Mouse (Mus musculus): Measurements from ENCODE around the gene Gm9. TPM values are rescaled to one million over a fixed set of nuclear protein-coding genes. Genes with fewer than 3 reads are reported as not detected.
"Not testable (repeated sequence)": the region's sequence is repeated elsewhere in the genome, so short reads cannot be mapped to it uniquely, and the experiment has no call there.

The Gm9 gene
- polyA plus RNA-seq (2015; fragmentation: Nextera tagmentation; extraction: Ambion mirVana): not detected in 2 replicates

- no peak within 1 kb of the TSS for H3K4me2 ChIP-seq (ENCODE audit: low read length)
- no peak within 1 kb of the TSS for H3K4me3 ChIP-seq (replicated peaks; ENCODE audit: low read depth, low read length)
- ATAC-seq (replicated peaks; ENCODE audit: low FRiP score, low read depth) (no peak), DNase-seq (ENCODE audit: low spot score) (no peak)
- no peak for TF ChIP-seq CTCF (IDR thresholded peaks at IDR 0.05; ENCODE audit: low read depth)
- H3K9me3 ChIP-seq (replicated peaks; ENCODE audit: low read length): no peaks in the 10 kb centered on the region
- 85% methylated on average over 10 of the region's 10 CpGs for WGBS
- no peaks in the 10 kb centered on the region for H3K4me1 ChIP-seq (replicated peaks; ENCODE audit: insufficient read depth, low read length)
- H3K36me3 ChIP-seq (ENCODE audit: insufficient read depth, low read length): no peaks in the 10 kb centered on the region
- no peaks in the 10 kb centered on the region for H3K27me3 ChIP-seq (ENCODE audit: insufficient read depth, low read length)
- no peak within 1 kb of the TSS for H3K27ac ChIP-seq
- H3K9ac ChIP-seq (ENCODE audit: low read depth, low read length): no peak within 1 kb of the TSS
Observed at GRCm38 (mm10) chrX:37210941-37211340, at the start of gene Gm9. Gene Gm9 (minus strand): TSS chrX:37211041.

- H3K27me3 ChIP-seq (ENCODE audit: insufficient read depth, low read length); H3K9ac ChIP-seq (ENCODE audit: low read depth, low read length); ATAC-seq (replicated peaks; ENCODE audit: low FRiP score, low read depth); H3K4me3 ChIP-seq (replicated peaks; ENCODE audit: low read depth, low read length); H3K27ac ChIP-seq; H3K36me3 ChIP-seq (ENCODE audit: insufficient read depth, low read length); H3K9me3 ChIP-seq (replicated peaks; ENCODE audit: low read length); H3K4me1 ChIP-seq (replicated peaks; ENCODE audit: insufficient read depth, low read length); H3K4me2 ChIP-seq (ENCODE audit: low read length); DNase-seq (ENCODE audit: low spot score): not testable (repeated sequence)
- 89% methylated on average over 1 of the region's 3 CpGs for WGBS
Observed at GRCm38 (mm10) chrX:37249619-37250018, 38.8 kb upstream of the Gm9 start, which contains the start of gene Rhox3a. Gene Rhox3a (plus strand): TSS chrX:37249919.

- H3K27me3 ChIP-seq (ENCODE audit: insufficient read depth, low read length); H3K4me2 ChIP-seq (ENCODE audit: low read length); H3K9ac ChIP-seq (ENCODE audit: low read depth, low read length); DNase-seq (ENCODE audit: low spot score); H3K4me3 ChIP-seq (replicated peaks; ENCODE audit: low read depth, low read length); ATAC-seq (replicated peaks; ENCODE audit: low FRiP score, low read depth); H3K4me1 ChIP-seq (replicated peaks; ENCODE audit: insufficient read depth, low read length); H3K9me3 ChIP-seq (replicated peaks; ENCODE audit: low read length); H3K27ac ChIP-seq; H3K36me3 ChIP-seq (ENCODE audit: insufficient read depth, low read length): not testable (repeated sequence)
- WGBS: no CpG with 5 or more reads among the region's 9 CpGs
Observed at GRCm38 (mm10) chrX:37244676-37245075, 33.8 kb upstream of the Gm9 start, which contains the start of gene Rhox2a. Gene Rhox2a (plus strand): TSS chrX:37244976.

GRCm38 (mm10) chrX:37222158-37222557, 11.3 kb upstream of the Gm9 start, which contains the start of gene Rhox1:
Gene Rhox1 (minus strand): TSS chrX:37222258.
- H3K4me2 ChIP-seq (ENCODE audit: low read length); H3K9ac ChIP-seq (ENCODE audit: low read depth, low read length); H3K36me3 ChIP-seq (ENCODE audit: insufficient read depth, low read length); H3K27ac ChIP-seq; ATAC-seq (replicated peaks; ENCODE audit: low FRiP score, low read depth); H3K27me3 ChIP-seq (ENCODE audit: insufficient read depth, low read length); H3K9me3 ChIP-seq (replicated peaks; ENCODE audit: low read length); H3K4me3 ChIP-seq (replicated peaks; ENCODE audit: low read depth, low read length); H3K4me1 ChIP-seq (replicated peaks; ENCODE audit: insufficient read depth, low read length); DNase-seq (ENCODE audit: low spot score): not testable (repeated sequence)
- 92% methylated on average over 1 of the region's 1 CpGs for WGBS

- Histone ChIP-seq H3K9ac (ENCODE audit: low read depth, low read length) (no peak overlapping the region), H3K4me1 (replicated peaks; ENCODE audit: insufficient read depth, low read length) (no peaks in the 10 kb centered on the region), H3K4me3 (replicated peaks; ENCODE audit: low read depth, low read length) (no peak overlapping the region), H3K27me3 (ENCODE audit: insufficient read depth, low read length) (no peaks in the 10 kb centered on the region), H3K9me3 (replicated peaks; ENCODE audit: low read length) (no peaks in the 10 kb centered on the region), H3K27ac (no peak overlapping the region), H3K4me2 (ENCODE audit: low read length) (no peak overlapping the region), H3K36me3 (ENCODE audit: insufficient read depth, low read length) (no peaks in the 10 kb centered on the region)
- TF ChIP-seq CTCF (IDR thresholded peaks at IDR 0.05; ENCODE audit: low read depth): no peak
- ATAC-seq (replicated peaks; ENCODE audit: low FRiP score, low read depth) (no peak), DNase-seq (ENCODE audit: low spot score) (no peak)
- 66% methylated on average over 8 of the region's 8 CpGs for WGBS
Observed at GRCm38 (mm10) chrX:37198676-37199075, 12.2 kb downstream of the Gm9 start.

GRCm38 (mm10) chrX:37191744-37192379, 19.0 kb downstream of the Gm9 start:
- no peaks in the 10 kb centered on the region for H3K4me1 ChIP-seq (replicated peaks; ENCODE audit: insufficient read depth, low read length)
- H3K4me2 ChIP-seq (ENCODE audit: low read length): peak overlapping the region; percentile 68
- H3K27me3 ChIP-seq (ENCODE audit: insufficient read depth, low read length): no peaks in the 10 kb centered on the region
- peak overlapping the region; percentile 55 for H3K9ac ChIP-seq (ENCODE audit: low read depth, low read length)
- no peaks in the 10 kb centered on the region for H3K9me3 ChIP-seq (replicated peaks; ENCODE audit: low read length)
- peak overlapping the region; percentile 50 for H3K4me3 ChIP-seq (replicated peaks; ENCODE audit: low read depth, low read length)
- no peaks in the 10 kb centered on the region for H3K36me3 ChIP-seq (ENCODE audit: insufficient read depth, low read length)
- 33% methylated on average over 28 of the region's 28 CpGs for WGBS
- peak; percentile 2 for DNase-seq (ENCODE audit: low spot score)
- no peak overlapping the region for H3K27ac ChIP-seq
- TF ChIP-seq CTCF (IDR thresholded peaks at IDR 0.05; ENCODE audit: low read depth): no peak
- peak; percentile 4; the same call in 1 of the 2 replicates for ATAC-seq (replicated peaks; ENCODE audit: low FRiP score, low read depth)
